Mouse (Mus musculus) mesoderm, embryonic 11.5 days (tissue): ENCODE measurements around the gene Fgfr2.

Source experiments
- DNase-seq: peaks from one replicate; pipeline ENCODE4 v3.0.0-alpha.2; 2012; ENCODE audit warnings: low read depth, low spot score

Fgfr2 gene

GRCm38 (mm10) chr7:130262528-130263232 lies 2860.5 kb downstream of the Fgfr2 start:
- no peak for DNase-seq

- no peak for DNase-seq
These were observed 2861.2 kb downstream of the Fgfr2 start for GRCm38 (mm10) chr7:130261684-130262527.

GRCm38 (mm10) chr7:130260905-130261683 lies 2862.1 kb downstream of the Fgfr2 start:
- no peak for DNase-seq

GRCm38 (mm10) chr7:130260060-130260459 lies 2863.1 kb downstream of the Fgfr2 start:
- DNase-seq = no peak

GRCm38 (mm10) chr7:130258704-130259295 lies 2864.3 kb downstream of the Fgfr2 start:
- DNase-seq = no peak

GRCm38 (mm10) chr7:130257991-130258703 lies 2865.0 kb downstream of the Fgfr2 start:
- no peak for DNase-seq

GRCm38 (mm10) chr7:130253264-130253663 lies 2869.9 kb downstream of the Fgfr2 start:
- DNase-seq = no peak

GRCm38 (mm10) chr7:130251936-130252523 lies 2871.1 kb downstream of the Fgfr2 start:
- no peak for DNase-seq

- peak; percentile 66 for DNase-seq
These were observed 2872.2 kb downstream of the Fgfr2 start for GRCm38 (mm10) chr7:130250994-130251393.

- no peak for DNase-seq
These were observed 2874.7 kb downstream of the Fgfr2 start for GRCm38 (mm10) chr7:130248403-130248802.

- no peak for DNase-seq
These were observed 2875.3 kb downstream of the Fgfr2 start for GRCm38 (mm10) chr7:130247831-130248230.

GRCm38 (mm10) chr7:130246483-130246882 lies 2876.7 kb downstream of the Fgfr2 start:
- DNase-seq = no peak

- DNase-seq = no peak
These were observed 2878.6 kb downstream of the Fgfr2 start for GRCm38 (mm10) chr7:130244545-130244944.

GRCm38 (mm10) chr7:130243811-130244210 lies 2879.3 kb downstream of the Fgfr2 start:
- no peak for DNase-seq

GRCm38 (mm10) chr7:130240191-130240590 lies 2883.0 kb downstream of the Fgfr2 start:
- DNase-seq = no peak

- DNase-seq = no peak
These were observed 2885.9 kb downstream of the Fgfr2 start for GRCm38 (mm10) chr7:130237244-130237643.

GRCm38 (mm10) chr7:130233777-130234176 lies 2889.4 kb downstream of the Fgfr2 start:
- peak; percentile 67 for DNase-seq

GRCm38 (mm10) chr7:130230034-130230433 lies 2893.1 kb downstream of the Fgfr2 start:
- no peak for DNase-seq

GRCm38 (mm10) chr7:130225227-130225626 lies 2897.9 kb downstream of the Fgfr2 start:
- DNase-seq = no peak

GRCm38 (mm10) chr7:130222633-130223354 lies 2900.4 kb downstream of the Fgfr2 start:
- DNase-seq = no peak
